Mouse (Mus musculus) intestine, embryonic 16.5 days (tissue): ENCODE measurements around the gene Gm20695. TPM values are rescaled to one million over a fixed set of nuclear protein-coding genes. Genes with fewer than 3 reads are reported as not detected.
A peak's percentile ranks its signal among the peaks of the same experiment; 100 is the strongest.
"Not testable (repeated sequence)": the region's sequence is repeated elsewhere in the genome, so short reads cannot be mapped to it uniquely, and the experiment has no call there.

Experiments used
- ATAC-seq: fragments of 200-750 bp; cut with Nextera tagmentation; 2 replicates; pipeline ENCODE4 v1.8.0; 2017; ENCODE audit warnings: moderate TSS enrichment, moderate library complexity
- H3K27ac ChIP-seq: fragments of 300-500 bp; sonication (generic); 2 replicates; pipeline ENCODE4 v1.5.1; 2014; ENCODE audit warnings: mild to moderate bottlenecking, low read length
- H3K27me3 ChIP-seq: fragments of 300-500 bp; sonication (generic); replicated peaks from 2 replicates; pipeline ENCODE4 v1.6.1; 2014; ENCODE audit warnings: low read length, control low read depth, mixed read lengths; ENCODE audit not compliant: control insufficient read depth, insufficient read depth
- H3K36me3 ChIP-seq: fragments of 300-500 bp; sonication (generic); 2 replicates; pipeline ENCODE4 v1.6.1; 2014; ENCODE audit warnings: low read length, control low read depth; ENCODE audit not compliant: control insufficient read depth, insufficient read depth
- H3K4me1 ChIP-seq: fragments of 300-500 bp; sonication (generic); 2 replicates; pipeline ENCODE4 v1.6.1; 2014; ENCODE audit warnings: low read length, control low read depth, mixed read lengths; ENCODE audit not compliant: control insufficient read depth, insufficient read depth
- H3K4me2 ChIP-seq: fragments of 300-500 bp; sonication (generic); 2 replicates; pipeline ENCODE4 v1.6.1; 2014; ENCODE audit warnings: low read depth, low read length, control low read depth
- H3K4me3 ChIP-seq: fragments of 300-500 bp; sonication (generic); 2 replicates; pipeline ENCODE4 v1.5.1; 2014; ENCODE audit warnings: mild to moderate bottlenecking, low read length
- H3K9ac ChIP-seq: fragments of 300-500 bp; sonication (generic); 2 replicates; pipeline ENCODE4 v1.6.1; 2014; ENCODE audit warnings: low read depth, low read length
- H3K9me3 ChIP-seq: fragments of 300-500 bp; sonication (generic); 2 replicates; pipeline ENCODE4 v1.6.1; 2016; ENCODE audit warnings: low read length, control low read depth; ENCODE audit not compliant: control insufficient read depth
- WGBS: fragments of 180-500 bp; shearing (Covaris S2); extraction: QIAGEN DNeasy Blood & Tissue Kit; methylation state at CpG from one replicate; pipeline ENCODE4 v1.1.7; 2014; 5-methylcytosine and 5-hydroxymethylcytosine counted together
- polyA plus RNA-seq: library from polyadenylated mRNA; unstranded; fragments of >200 nt; fragmentation: Nextera tagmentation; extraction: Ambion mirVana; gene quantifications from 2 replicates; pipeline ENCODE4 v1.2.1, GENCODE M21; 2015

The Gm20695 gene
- polyA plus RNA-seq, 1 experiment from 2014 or later = 0.95 TPM

- not testable (repeated sequence) for H3K4me2 ChIP-seq, H3K9ac ChIP-seq, H3K9me3 ChIP-seq, H3K27me3 ChIP-seq, ATAC-seq, H3K36me3 ChIP-seq, H3K4me1 ChIP-seq, H3K27ac ChIP-seq, H3K4me3 ChIP-seq
- 83% methylated on average over 13 of the region's 13 CpGs for whole genome bisulfite sequencing
Measured at GRCm38 (mm10) chr16:3851301-3851700, 33.1 kb upstream of the Gm20695 start.

GRCm38 (mm10) chr16:3852586-3852985, 31.9 kb upstream of the Gm20695 start:
- H3K4me2 ChIP-seq = no peak overlapping the region
- no peaks in the 10 kb centered on the region for H3K27me3 ChIP-seq
- H3K36me3 ChIP-seq = no peaks in the 10 kb centered on the region
- no peaks in the 10 kb centered on the region for H3K9me3 ChIP-seq
- ATAC-seq = no peak
- H3K27ac ChIP-seq = no peak overlapping the region
- 53% methylated on average over 12 of the region's 12 CpGs for WGBS
- peaks cover 5% of the 10 kb centered on the region; the same call in 1 of the 2 replicates for H3K4me1 ChIP-seq
- H3K4me3 ChIP-seq = no peak overlapping the region
- H3K9ac ChIP-seq = no peak overlapping the region

GRCm38 (mm10) chr16:3854437-3855182, 29.8 kb upstream of the Gm20695 start:
- no peak overlapping the region for H3K9ac ChIP-seq
- H3K4me1 ChIP-seq = no peaks in the 10 kb centered on the region
- 70% methylated on average over 11 of the region's 11 CpGs for WGBS
- no peaks in the 10 kb centered on the region for H3K9me3 ChIP-seq
- H3K4me2 ChIP-seq = no peak overlapping the region
- no peak overlapping the region for H3K4me3 ChIP-seq
- ATAC-seq = no peak
- H3K36me3 ChIP-seq = no peaks in the 10 kb centered on the region
- no peaks in the 10 kb centered on the region for H3K27me3 ChIP-seq
- H3K27ac ChIP-seq = no peak overlapping the region

- H3K9ac ChIP-seq = no peak overlapping the region
- H3K27ac ChIP-seq = no peak overlapping the region
- peaks cover 3% of the 10 kb centered on the region for H3K36me3 ChIP-seq
- no peak for ATAC-seq
- no peaks in the 10 kb centered on the region for H3K4me1 ChIP-seq
- no peaks in the 10 kb centered on the region for H3K9me3 ChIP-seq
- no peak overlapping the region for H3K4me3 ChIP-seq
- H3K4me2 ChIP-seq = no peak overlapping the region
- no peaks in the 10 kb centered on the region for H3K27me3 ChIP-seq
- 93% methylated on average over 1 of the region's 1 CpGs for WGBS
Measured at GRCm38 (mm10) chr16:3855776-3856175, 28.7 kb upstream of the Gm20695 start.

- Histone ChIP-seq H3K9ac (no peak overlapping the region), H3K36me3 (peaks cover 7% of the 10 kb centered on the region), H3K27ac (no peak overlapping the region), H3K27me3 (no peaks in the 10 kb centered on the region), H3K4me2 (no peak overlapping the region), H3K9me3 (no peaks in the 10 kb centered on the region), H3K4me3 (no peak overlapping the region), H3K4me1 (no peaks in the 10 kb centered on the region)
- 94% methylated on average over 4 of the region's 4 CpGs for WGBS
- ATAC-seq = no peak
Measured at GRCm38 (mm10) chr16:3859254-3859653, 25.2 kb upstream of the Gm20695 start.

GRCm38 (mm10) chr16:3871815-3872214, 12.6 kb upstream of the Gm20695 start:
- Histone ChIP-seq H3K4me1 (peaks cover 9% of the 10 kb centered on the region; the same call in 1 of the 2 replicates), H3K4me3 (peak overlapping the region; percentile 66), H3K9ac (peak overlapping the region; percentile 75), H3K4me2 (peak overlapping the region; percentile 90), H3K27ac (peak overlapping the region; percentile 55; the same call in 1 of the 2 replicates), H3K36me3 (no peaks in the 10 kb centered on the region), H3K9me3 (no peaks in the 10 kb centered on the region), H3K27me3 (no peaks in the 10 kb centered on the region)
- WGBS = 2% methylated on average over 16 of the region's 16 CpGs
- ATAC-seq = peak; percentile 56

GRCm38 (mm10) chr16:3872216-3873047, 12.0 kb upstream of the Gm20695 start, which contains the start of gene Naa60:
Gene Naa60 (plus strand): TSS chr16:3872375.
- Histone ChIP-seq H3K27ac (peak within 1 kb of the TSS; percentile 66), H3K4me3 (peak within 1 kb of the TSS; percentile 66), H3K36me3 (no peaks in the 10 kb centered on the region), H3K9me3 (no peaks in the 10 kb centered on the region), H3K9ac (peak within 1 kb of the TSS; percentile 75), H3K4me1 (peaks cover 9% of the 10 kb centered on the region; the same call in 1 of the 2 replicates), H3K27me3 (no peaks in the 10 kb centered on the region), H3K4me2 (peak within 1 kb of the TSS; percentile 90)
- WGBS = 4% methylated on average over 47 of the region's 47 CpGs
- peak; percentile 99 for ATAC-seq

GRCm38 (mm10) chr16:3876346-3876745, 8.1 kb upstream of the Gm20695 start:
- Histone ChIP-seq H3K36me3 (no peaks in the 10 kb centered on the region), H3K27ac (no peak overlapping the region), H3K9ac (no peak overlapping the region), H3K4me2 (no peak overlapping the region), H3K27me3 (no peaks in the 10 kb centered on the region), H3K9me3 (no peaks in the 10 kb centered on the region), H3K4me1 (peaks cover 6% of the 10 kb centered on the region; the same call in 1 of the 2 replicates), H3K4me3 (no peak overlapping the region)
- WGBS = 89% methylated on average over 4 of the region's 4 CpGs
- ATAC-seq = no peak

- peak overlapping the region; percentile 93 for H3K9ac ChIP-seq
- no peaks in the 10 kb centered on the region for H3K9me3 ChIP-seq
- peak overlapping the region; percentile 98 for H3K4me3 ChIP-seq
- H3K36me3 ChIP-seq = no peaks in the 10 kb centered on the region
- H3K4me2 ChIP-seq = peak overlapping the region; percentile 60
- WGBS = 3% methylated on average over 10 of the region's 10 CpGs
- peaks cover 12% of the 10 kb centered on the region for H3K4me1 ChIP-seq
- no peak for ATAC-seq
- H3K27ac ChIP-seq = peak overlapping the region; percentile 73
- H3K27me3 ChIP-seq = no peaks in the 10 kb centered on the region
Measured at GRCm38 (mm10) chr16:3885065-3885670, 720 bp downstream of the Gm20695 start.
